ENCODE assay signal across 8 mouse cellular contexts in genomic region chr16:64873416-64874305, GRCm38 (mm10). TPM values are rescaled to one million over a fixed set of nuclear protein-coding genes. Genes with fewer than 3 reads are reported as not detected.
A peak's percentile ranks its signal among the peaks of the same experiment; 100 is the strongest.
DNase-seq lines count a peak whose midpoint lies in the region; ATAC-seq and TF ChIP-seq lines count a peak whose summit lies in the region.

No protein-coding gene starts in this region.

- H3K4me2 ChIP-seq in forebrain, postnatal 0 days (ENCODE audit: low read depth), result peak overlapping the region; percentile 77
- peak overlapping the region; percentile 65 for H3K4me2 ChIP-seq in lung, embryonic 16.5 days (ENCODE audit: low read depth, low read length)

- 4% methylated on average over 29 of the region's 29 CpGs for WGBS in forebrain, postnatal 0 days
- WGBS in lung, embryonic 16.5 days, result 2% methylated on average over 29 of the region's 29 CpGs
- under 1% methylated on average over 29 of the region's 29 CpGs for WGBS in thymus, adult 2 months

- H3K4me1 ChIP-seq in G1E (ENCODE audit: insufficient read depth, low read depth, low read length), result peaks cover 26% of the 10 kb centered on the region
- no peaks in the 10 kb centered on the region for H3K4me1 ChIP-seq in forebrain, postnatal 0 days (ENCODE audit: insufficient read depth)
- H3K4me1 ChIP-seq in lung, embryonic 16.5 days (replicated peaks; ENCODE audit: control insufficient read depth, insufficient read depth, low read length), result 0 out of 2 replicates have a peak, but pooled peaks cover 2% of the 10 kb centered on the region
- peaks cover 3% of the 10 kb centered on the region; the same call in 1 of the 2 replicates for H3K4me1 ChIP-seq in thymus, adult 2 months (replicated peaks; ENCODE audit: control insufficient read depth, insufficient read depth, low read length)

- peak; percentile 94 for ATAC-seq in G1E (ENCODE audit: extremely low read depth, insufficient number of reproducible peaks, low FRiP score, poor library complexity, severe bottlenecking)
- peak; percentile 94 for ATAC-seq in forebrain, postnatal 0 days
- peak; percentile 97 for ATAC-seq in hematopoietic stem cell, adult 5-6 weeks (replicated peaks in 1 of 2; ENCODE audit: insufficient read depth in 1 of 2, low FRiP score in 2 of 2, low TSS enrichment in 1 of 2, low read depth in 1 of 2, poor library complexity in 2 of 2, severe bottlenecking in 2 of 2)
- ATAC-seq in lung, embryonic 16.5 days (ENCODE audit: low read depth), result peak; percentile 97

- DNase-seq in G1E (ENCODE audit: low spot score), result peak; percentile 58
- DNase-seq in cerebellum, adult 18-20 months, result peak; percentile 34 to 59
- DNase-seq in forebrain, postnatal 0 days, result peak; percentile 65
- peak; percentile 40 for DNase-seq in layer of hippocampus, adult 9-10 months (ENCODE audit: low spot score)
- DNase-seq in ovary, adult 18-20 months (ENCODE audit: low spot score), result peak; percentile 52
- peak; percentile 68 for DNase-seq in thymus, adult 2 months

- H3K9ac ChIP-seq in forebrain, postnatal 0 days, result peak overlapping the region; percentile 56
- peak overlapping the region; percentile 67 for H3K9ac ChIP-seq in lung, embryonic 16.5 days (ENCODE audit: low read length)

- peak overlapping the region; percentile 50 for H3K27ac ChIP-seq in forebrain, postnatal 0 days (ENCODE audit: low read depth, low read length)
- peak overlapping the region; percentile 90 for H3K27ac ChIP-seq in lung, embryonic 16.5 days (ENCODE audit: low read length)
- peak overlapping the region; percentile 97 for H3K27ac ChIP-seq in thymus, adult 2 months (ENCODE audit: control insufficient read depth, insufficient read depth, low read length)

- H3K27me3 ChIP-seq in G1E (ENCODE audit: insufficient read depth, low read length), result no peaks in the 10 kb centered on the region
- no peaks in the 10 kb centered on the region for H3K27me3 ChIP-seq in forebrain, postnatal 0 days (ENCODE audit: insufficient read depth, low read length)
- no peaks in the 10 kb centered on the region for H3K27me3 ChIP-seq in lung, embryonic 16.5 days (ENCODE audit: control insufficient read depth, insufficient read depth, low read depth, low read length)
- H3K27me3 ChIP-seq in thymus, adult 2 months (ENCODE audit: control insufficient read depth, insufficient read depth, low read length), result no peaks in the 10 kb centered on the region

- peak; percentile 53; the same call in 1 of the 2 replicates for TF ChIP-seq POLR2A in thymus, adult 2 months (IDR thresholded peaks at IDR 0.05; ENCODE audit: control insufficient read depth, extremely low read depth, insufficient read depth, low read length, poor library complexity)

- TF ChIP-seq CTCF in G1E (IDR thresholded peaks at IDR 0.05; ENCODE audit: low read depth, low read length), result no peak
- TF ChIP-seq CTCF in forebrain, postnatal 0 days (IDR thresholded peaks at IDR 0.05; ENCODE audit: low read depth), result no peak
- no peak for TF ChIP-seq CTCF in thymus, adult 2 months (IDR thresholded peaks at IDR 0.05; ENCODE audit: borderline replicate concordance, control insufficient read depth, extremely low read depth, insufficient read depth, low read length, poor library complexity)

- peak overlapping the region; percentile 73 for H3K4me3 ChIP-seq in G1E (ENCODE audit: low read depth, low read length)
- peak overlapping the region; percentile 48 for H3K4me3 ChIP-seq in forebrain, postnatal 0 days (ENCODE audit: low read depth, low read length)
- peak overlapping the region; percentile 64 for H3K4me3 ChIP-seq in lung, embryonic 16.5 days (ENCODE audit: low read length)
- peak overlapping the region; percentile 98 for H3K4me3 ChIP-seq in thymus, adult 2 months (ENCODE audit: control insufficient read depth, insufficient read depth, low read length)

- H3K9me3 ChIP-seq in G1E (replicated peaks), result no peaks in the 10 kb centered on the region
- H3K9me3 ChIP-seq in forebrain, postnatal 0 days (ENCODE audit: low read length), result no peaks in the 10 kb centered on the region
- no peaks in the 10 kb centered on the region for H3K9me3 ChIP-seq in lung, embryonic 16.5 days (ENCODE audit: control insufficient read depth, low read length)

- H3K36me3 ChIP-seq in G1E (replicated peaks), result no peaks in the 10 kb centered on the region
- no peaks in the 10 kb centered on the region for H3K36me3 ChIP-seq in forebrain, postnatal 0 days (ENCODE audit: insufficient read depth)
- no peaks in the 10 kb centered on the region for H3K36me3 ChIP-seq in lung, embryonic 16.5 days (ENCODE audit: control insufficient read depth, insufficient read depth, low read length)
- H3K36me3 ChIP-seq in thymus, adult 2 months (ENCODE audit: control insufficient read depth, insufficient read depth, low read length), result no peaks in the 10 kb centered on the region

RNA-seq across cellular contexts. Expression of gene Cggbp1, which starts 21.9 kb away (rescaled TPM):
- total RNA-seq in G1E (2014; fragmentation: Nextera tagmentation) (150 and 152 TPM in 2 replicates), G1E (2017) (70.0 and 76.4 TPM in 2 replicates)
- polyA plus RNA-seq in G1E (2012), result 34.8 and 37.2 TPM in 2 replicates
- 79.0 and 82.9 TPM in 2 replicates for total RNA-seq in forebrain, postnatal 0 days (2014; rRNA removed)
- 45.3 and 50.9 TPM in 2 replicates for polyA plus RNA-seq in forebrain, postnatal 0 days (2015; fragmentation: Nextera tagmentation; extraction: Ambion mirVana)
- total RNA-seq in hematopoietic stem cell, adult 5-6 weeks (2017), result 119 and 147 TPM in 2 replicates
- polyA plus RNA-seq in lung, embryonic 16.5 days (2015; fragmentation: Nextera tagmentation; extraction: Ambion mirVana), result 87.9 and 92.0 TPM in 2 replicates
- polyA plus RNA-seq in thymus, adult 2 months (2012; rRNA removed), result 14.9 and 16.2 TPM in 2 replicates

RNA-seq across cellular contexts. Expression of gene Zfp654, which starts 22.2 kb away (rescaled TPM):
- total RNA-seq in G1E (2014; fragmentation: Nextera tagmentation) (64.0 and 73.3 TPM in 2 replicates), G1E (2017) (29.0 and 30.6 TPM in 2 replicates)
- 1.9 and 2.0 TPM in 2 replicates for polyA plus RNA-seq in G1E (2012)
- total RNA-seq in forebrain, postnatal 0 days (2014; rRNA removed), result 13.8 and 13.9 TPM in 2 replicates
- polyA plus RNA-seq in forebrain, postnatal 0 days (2015; fragmentation: Nextera tagmentation; extraction: Ambion mirVana), result 2.2 and 2.6 TPM in 2 replicates
- total RNA-seq in hematopoietic stem cell, adult 5-6 weeks (2017), result 19.8 and 33.7 TPM in 2 replicates
- 5.9 and 7.0 TPM in 2 replicates for polyA plus RNA-seq in lung, embryonic 16.5 days (2015; fragmentation: Nextera tagmentation; extraction: Ambion mirVana)
- 1.9 and 2.0 TPM in 2 replicates for polyA plus RNA-seq in thymus, adult 2 months (2012; rRNA removed)

Comparison
In these comparisons a context has a peak if more than half of its experiments do, and no peak if none do; other contexts are left out.
1. Peak in every context shown above with its lines: DNase-seq, ATAC-seq, H3K4me3 ChIP-seq and H3K27ac ChIP-seq.
2. H3K4me3 ChIP-seq: peak in every context shown above with its lines; median percentile 98 in thymus, adult 2 months; 73 in G1E; 64 in lung, embryonic 16.5 days; 48 in forebrain, postnatal 0 days.